Mouse (Mus musculus) neural tube, postnatal 0 days (tissue): ENCODE results near the gene Otud5. TPM values are rescaled to one million over a fixed set of nuclear protein-coding genes. Genes with fewer than 3 reads are reported as not detected.

ENCODE experiments used
- microRNA counts: library from miRNA; unstranded; fragments of <30 nt; microRNA quantifications from one replicate; lab custom pipeline; 2015
- microRNA-seq: library from miRNA; unstranded; fragments of <30 nt; microRNA quantifications from one replicate; pipeline ENCODE4, GENCODE M21; 2016
- polyA plus RNA-seq: library from polyadenylated mRNA; unstranded; fragments of >200 nt; fragmentation: Nextera tagmentation; extraction: Ambion mirVana; gene quantifications from 2 replicates; pipeline ENCODE4 v1.2.1, GENCODE M21; 2015

Otud5 gene
- 34.5 and 38.3 TPM in 2 replicates for polyA plus RNA-seq

DNA sequence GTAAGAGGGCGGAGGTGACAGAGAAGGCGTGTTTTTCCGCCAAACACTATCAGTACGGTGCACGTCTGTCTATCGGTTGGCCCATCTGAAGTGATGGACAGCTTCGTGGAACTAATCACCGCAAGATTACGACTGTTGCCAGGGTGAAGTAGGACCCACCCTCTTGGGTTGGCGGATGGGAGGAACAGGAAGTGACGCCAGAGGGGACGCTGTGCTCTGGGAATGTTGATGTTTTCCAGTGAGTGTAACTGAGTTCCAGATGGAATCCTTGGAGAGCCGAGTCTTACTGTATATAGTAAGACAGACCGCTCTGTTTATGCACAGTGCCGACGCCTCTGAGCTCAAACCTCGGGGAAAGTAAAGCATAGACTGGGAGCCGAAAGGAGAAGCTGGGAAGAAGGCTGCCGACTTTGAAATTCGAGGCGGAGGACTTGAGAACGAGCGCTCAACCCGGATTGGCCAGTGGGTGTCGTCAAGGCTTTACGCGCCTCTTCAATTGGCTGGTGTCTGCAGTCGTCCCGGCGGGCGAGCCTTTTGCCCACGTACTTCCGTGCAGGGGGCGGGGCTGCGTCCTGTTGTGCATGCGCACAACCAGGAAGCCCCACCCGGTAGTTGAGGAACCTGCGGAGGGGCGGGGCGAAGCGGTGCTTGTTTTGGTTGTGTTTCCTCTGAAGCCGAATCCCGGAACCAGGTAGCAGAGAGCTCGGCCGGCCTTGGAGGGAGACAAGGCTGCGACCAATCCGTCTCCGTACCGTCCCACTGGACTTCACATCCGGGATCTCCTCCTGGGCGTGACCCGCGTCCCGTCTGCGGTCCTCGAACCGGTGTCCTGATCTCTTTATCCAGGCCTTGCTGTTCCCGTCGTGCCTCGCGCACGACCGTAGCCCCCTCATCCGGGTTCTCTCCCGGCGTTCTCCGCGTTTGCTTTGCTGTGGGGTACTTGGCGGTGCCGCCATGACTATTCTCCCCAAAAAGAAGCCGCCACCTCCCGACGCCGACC lies at the start of gene Otud5:
Gene Otud5, plus strand, starts transcription at position 202 of the 1,000 bp plus-strand sequence.

DNA sequence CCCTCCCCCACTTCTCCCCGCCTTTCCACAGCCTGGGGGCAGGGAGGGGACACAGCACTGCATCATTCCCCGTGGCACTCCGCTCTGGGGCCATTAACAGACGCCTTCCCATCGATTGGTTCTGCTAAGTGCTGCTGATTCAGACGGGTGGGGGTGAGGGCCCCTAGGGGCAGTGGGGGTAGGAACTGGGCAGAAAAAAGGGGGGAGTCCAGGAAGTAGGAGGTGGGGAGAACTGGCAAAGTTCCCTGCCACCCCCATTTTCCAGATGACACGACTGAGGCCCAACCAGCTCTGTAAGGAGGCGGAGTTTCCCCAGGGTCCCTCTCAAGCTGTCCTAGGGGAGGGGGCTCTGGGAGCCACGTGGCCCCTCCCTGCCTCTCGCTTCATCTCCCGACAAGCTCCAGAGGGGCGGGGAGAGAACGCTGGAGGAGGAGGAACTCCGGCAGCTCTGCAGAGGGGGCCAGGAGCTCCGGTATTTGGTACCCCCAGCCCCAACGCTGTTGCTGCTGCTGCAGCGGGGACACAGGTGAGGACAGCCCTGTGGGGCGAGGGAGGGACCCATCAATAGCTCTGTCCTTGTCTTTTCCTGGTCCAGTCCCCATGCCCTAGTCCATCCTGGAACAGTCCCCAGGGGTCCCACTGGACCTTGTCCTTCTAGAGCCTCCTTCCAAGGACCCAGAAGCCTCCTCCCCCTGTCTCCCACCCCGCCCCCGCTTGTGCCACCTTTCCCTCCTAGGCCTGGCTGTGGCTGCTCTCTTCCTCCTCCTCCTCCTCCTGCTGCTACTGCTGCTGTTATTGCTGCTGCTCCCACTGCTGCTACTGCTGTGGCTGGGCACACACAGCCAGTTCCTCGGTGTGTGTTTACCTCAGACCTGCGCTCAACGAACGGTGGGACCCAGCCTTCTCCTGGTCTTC lies 19.0 kb upstream of the Otud5 start, which contains the start of gene Kcnd1:
Gene Kcnd1, plus strand, starts transcription at position 425 of the 915 bp plus-strand sequence.

DNA sequence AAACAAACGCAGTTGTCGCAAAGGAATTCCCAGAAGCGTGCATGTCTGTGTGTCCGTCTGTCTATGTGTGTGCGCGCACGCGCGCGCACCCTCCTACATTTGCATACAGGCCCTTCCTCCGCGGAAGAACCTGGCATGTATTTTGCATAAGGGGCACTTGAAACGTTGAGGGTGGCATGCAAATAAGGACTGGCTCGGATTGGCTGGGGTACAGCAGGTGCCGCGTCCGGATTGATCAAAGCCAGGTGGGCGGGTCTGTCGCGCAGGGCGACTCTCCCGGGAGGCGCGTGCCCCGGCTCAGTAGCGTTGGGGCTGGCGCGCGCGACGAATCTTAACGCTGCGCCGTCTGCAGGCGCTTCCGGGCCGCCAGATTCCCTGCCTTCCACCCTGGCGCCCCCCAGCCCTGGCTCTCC lies 36.8 kb downstream of the Otud5 start, which contains the start of gene Pim2:
Gene Pim2, plus strand, starts transcription at position 256 of the 413 bp plus-strand sequence.

GRCm38 (mm10) chrX:7883841-7884567 lies 42.8 kb downstream of the Otud5 start, which contains the start of gene Slc35a2:
TSS of gene Slc35a2 (plus strand) at chrX:7884028.

GRCm38 (mm10) chrX:7898880-7899874 lies 58.0 kb downstream of the Otud5 start, which contains the start of the genes Pqbp1 and Timm17b:
TSS of gene Pqbp1 (minus strand) at chrX:7899269.
TSS of gene Timm17b (plus strand) at chrX:7899357.

GRCm38 (mm10) chrX:7907735-7908134 lies 66.6 kb downstream of the Otud5 start, which contains the start of gene Gm10491:
TSS of gene Gm10491 (minus strand) at chrX:7907835.

DNA sequence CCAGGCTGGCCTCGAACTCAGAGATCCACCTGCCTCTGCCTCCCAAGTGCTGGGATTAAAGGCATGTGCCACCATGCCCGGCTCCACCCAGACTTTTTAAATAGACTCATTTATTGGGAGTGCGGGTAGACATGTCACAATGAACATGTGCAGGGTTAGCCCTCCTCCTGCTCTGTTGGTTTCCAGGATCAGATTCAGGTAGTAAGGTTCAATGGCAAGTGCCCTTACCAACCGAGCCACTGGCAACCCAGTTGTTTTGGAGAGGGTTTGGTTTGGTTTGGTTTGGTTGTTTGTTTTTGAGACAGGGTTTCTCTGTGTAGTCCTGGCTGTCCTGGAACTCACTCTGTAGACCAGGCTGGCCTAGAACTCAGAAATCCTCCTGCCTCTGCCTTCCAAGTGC lies 68.1 kb downstream of the Otud5 start, which contains the start of gene Gm10490:
Gene Gm10490, plus strand, starts transcription at position 301 of the 400 bp plus-strand sequence.

DNA sequence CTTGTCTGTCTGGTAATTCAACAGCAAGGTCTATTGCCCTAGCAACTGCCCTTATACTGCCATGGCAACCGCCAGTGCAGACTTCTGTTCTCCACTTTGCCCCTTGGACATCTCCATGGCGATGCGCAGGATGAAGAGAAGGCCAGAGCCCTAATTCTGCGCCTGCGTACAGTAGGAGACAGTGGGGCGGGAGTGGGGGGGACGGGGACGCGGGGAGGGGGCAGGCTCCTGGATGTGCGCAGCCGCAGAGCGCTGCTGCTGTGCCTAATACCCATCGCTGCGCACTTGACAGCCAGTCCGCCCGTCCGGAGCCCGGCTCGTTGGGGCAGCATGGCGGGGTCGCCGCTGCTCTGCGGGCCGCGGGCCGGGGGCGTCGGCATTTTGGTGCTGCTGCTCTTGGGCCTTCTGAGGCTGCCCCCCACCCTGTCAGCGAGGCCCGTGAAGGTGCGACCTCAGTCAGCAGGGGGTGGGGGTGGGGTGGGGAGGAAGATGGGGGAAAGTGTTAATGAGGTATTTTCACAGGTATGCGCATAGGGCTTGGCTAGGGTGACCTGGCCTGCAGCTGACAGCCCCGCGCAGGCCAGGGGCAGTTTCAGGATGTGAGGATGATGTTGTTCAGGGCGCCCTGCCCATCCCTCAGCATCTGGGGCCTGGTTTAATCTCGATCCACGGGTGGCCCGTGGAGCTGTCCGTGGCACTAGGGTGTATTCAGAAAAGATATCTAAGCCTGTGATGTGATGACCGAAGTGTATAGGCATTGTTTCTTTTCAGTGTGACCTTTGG lies 78.6 kb downstream of the Otud5 start, which contains the start of gene Pcsk1n:
Gene Pcsk1n, plus strand, starts transcription at position 222 of the 783 bp plus-strand sequence.

MicroRNA genes within 50 kb of the gene (microRNA counts, 519-probe panel; counts per million panel counts)
- 4,406 counts per million, percentile 44 among the panel's probes with 10 or more counts for microRNA mmu-miR-1198 (lab: Ali Mortazavi, UCI)

Small RNA genes lying within 50 kb of the gene (microRNA-seq; reads per million reads assigned to microRNA genes)
- 25.8 reads per million, percentile 28 among the genes with 10 or more reads in this experiment for gene Mir1198

Other genes with a start within 250 kb of the Otud5 start
- 19.7 and 20.6 TPM in 2 replicates for gene Ccdc22, start 235.8 kb upstream of the Otud5 start, polyA plus RNA-seq
- gene Cacna1f, start 234.3 kb upstream of the Otud5 start, polyA plus RNA-seq = 0.03 and 0.19 TPM in 2 replicates
- 301 and 346 TPM in 2 replicates for gene Syp, start 202.9 kb upstream of the Otud5 start, polyA plus RNA-seq
- 1.6 and 1.8 TPM in 2 replicates for gene Prickle3, start 184.1 kb upstream of the Otud5 start, polyA plus RNA-seq
- gene Plp2, start 170.0 kb upstream of the Otud5 start, polyA plus RNA-seq = 24.1 and 30.5 TPM in 2 replicates
- gene Magix, start 160.1 kb upstream of the Otud5 start, polyA plus RNA-seq = 0.09 TPM in 1 of 2 replicates, not detected in the other
- gene Gpkow, start 144.2 kb upstream of the Otud5 start, polyA plus RNA-seq = 36.7 and 37.7 TPM in 2 replicates
- gene Wdr45, start 127.0 kb upstream of the Otud5 start, polyA plus RNA-seq = 32.1 and 33.5 TPM in 2 replicates
- 1.1 TPM in 1 of 2 replicates, not detected in the other for gene Gm45208, start 119.1 kb upstream of the Otud5 start, polyA plus RNA-seq
- 127 and 148 TPM in 2 replicates for gene Praf2, start 112.9 kb upstream of the Otud5 start, polyA plus RNA-seq
- gene Ccdc120, start 90.5 kb upstream of the Otud5 start, polyA plus RNA-seq = 38.8 and 40.7 TPM in 2 replicates
- 21.2 and 23.8 TPM in 2 replicates for gene Tfe3, start 78.8 kb upstream of the Otud5 start, polyA plus RNA-seq
- 52.2 and 56.6 TPM in 2 replicates for gene Gripap1, start 51.6 kb upstream of the Otud5 start, polyA plus RNA-seq
- 7.6 and 8.1 TPM in 2 replicates for gene Kcnd1, start 19.1 kb upstream of the Otud5 start, polyA plus RNA-seq
- gene Pim2, start 36.9 kb downstream of the Otud5 start, polyA plus RNA-seq = 27.0 and 30.5 TPM in 2 replicates
- 50.9 and 54.9 TPM in 2 replicates for gene Slc35a2, start 42.7 kb downstream of the Otud5 start, polyA plus RNA-seq
- gene Pqbp1, start 57.9 kb downstream of the Otud5 start, polyA plus RNA-seq = 190 and 200 TPM in 2 replicates
- 124 and 134 TPM in 2 replicates for gene Timm17b, start 58.0 kb downstream of the Otud5 start, polyA plus RNA-seq
- gene Gm10491, start 66.5 kb downstream of the Otud5 start, polyA plus RNA-seq = not detected in 2 replicates
- not detected in 2 replicates for gene Gm10490, start 68.2 kb downstream of the Otud5 start, polyA plus RNA-seq
- 611 and 654 TPM in 2 replicates for gene Pcsk1n, start 78.5 kb downstream of the Otud5 start, polyA plus RNA-seq
- gene Eras, start 87.2 kb downstream of the Otud5 start, polyA plus RNA-seq = not detected in 2 replicates
- gene Hdac6, start 106.5 kb downstream of the Otud5 start, polyA plus RNA-seq = 43.4 and 50.9 TPM in 2 replicates
- not detected in 2 replicates for gene Gata1, start 136.7 kb downstream of the Otud5 start, polyA plus RNA-seq
- gene Glod5, start 177.1 kb downstream of the Otud5 start, polyA plus RNA-seq = 1.4 TPM in 2 replicates
- gene Suv39h1, start 233.4 kb downstream of the Otud5 start, polyA plus RNA-seq = 26.7 and 27.2 TPM in 2 replicates
- gene Was, start 249.1 kb downstream of the Otud5 start, polyA plus RNA-seq = 0.34 and 0.41 TPM in 2 replicates